Mouse (Mus musculus) spleen, adult 2 months (tissue): Measurements from ENCODE around the gene Mark2. TPM values are rescaled to one million over a fixed set of nuclear protein-coding genes. Genes with fewer than 3 reads are reported as not detected.
"Not testable (repeated sequence)": the region's sequence is repeated elsewhere in the genome, so short reads cannot be mapped to it uniquely, and the experiment has no call there.

Experiments
- DNase-seq, 2 experiments: peaks; one replicate each; pipeline versions ENCODE4 v3.0.0 to v3.0.0-alpha.2; 2012 to 2021; ENCODE audit warnings: low spot score in 2 of 2, low read depth in 1 of 2
- H3K27ac ChIP-seq: fragments of 200-500 bp; 2 replicates; pipeline ENCODE4 v1.5.1; 2012; ENCODE audit warnings: low read length, inconsistent platforms; ENCODE audit not compliant: insufficient read depth
- H3K27me3 ChIP-seq: fragments of 200-500 bp; 2 replicates; pipeline ENCODE4 v1.6.1; 2012; ENCODE audit warnings: mild to moderate bottlenecking, moderate library complexity, low read length, inconsistent platforms; ENCODE audit not compliant: control insufficient read depth, insufficient read depth
- H3K36me3 ChIP-seq: fragments of 200-500 bp; 2 replicates; pipeline ENCODE4 v1.6.1; 2012; ENCODE audit warnings: mild to moderate bottlenecking, low read length, inconsistent platforms; ENCODE audit not compliant: control insufficient read depth, insufficient read depth
- H3K4me1 ChIP-seq: fragments of 200-500 bp; 2 replicates; pipeline ENCODE4 v1.6.1; 2011; ENCODE audit warnings: inconsistent platforms; ENCODE audit not compliant: control insufficient read depth, insufficient read depth, insufficient read length
- H3K4me3 ChIP-seq: fragments of 200-500 bp; 2 replicates; pipeline ENCODE4 v1.5.1; 2011; ENCODE audit warnings: mild to moderate bottlenecking, inconsistent platforms; ENCODE audit not compliant: insufficient read depth, insufficient read length; ENCODE audit errors: extremely low read depth
- CTCF ChIP-seq: fragments of 200-500 bp; IDR thresholded peaks from 2 replicates; pipeline ENCODE4 v1.5.1; 2011; ENCODE audit warnings: mild to moderate bottlenecking, inconsistent platforms; ENCODE audit not compliant: insufficient read depth, insufficient read length, insufficient replicate concordance; ENCODE audit errors: extremely low read depth
- POLR2A ChIP-seq: fragments of 200-500 bp; IDR thresholded peaks from 2 replicates; pipeline ENCODE4 v1.6.1; 2011; ENCODE audit warnings: low read depth, low read length, inconsistent platforms
- WGBS: fragments of 180-500 bp; shearing (Covaris S2); methylation state at CpG from one replicate; pipeline ENCODE4 v1.1.7; 2018; 5-methylcytosine and 5-hydroxymethylcytosine counted together
- polyA plus RNA-seq: library from polyadenylated mRNA; depleted of rRNA; stranded (reverse); fragments of >200 nt; gene quantifications from 2 replicates; pipeline ENCODE4 v1.2.3, GENCODE M21; 2012

The Mark2 gene
- polyA plus RNA-seq, 1 experiment: 84.8 TPM

GRCm38 (mm10) chr19:7377639-7378038 is 36.0 kb upstream of the Mark2 start:
- WGBS: 83% methylated on average over 2 of the region's 2 CpGs
- Histone ChIP-seq H3K27ac (no peak overlapping the region), H3K36me3 (peaks cover 14% of the 10 kb centered on the region), H3K27me3 (no peaks in the 10 kb centered on the region), H3K4me1 (no peaks in the 10 kb centered on the region), H3K4me3 (no peak overlapping the region)
- TF ChIP-seq POLR2A: no peak
- no peak for TF ChIP-seq CTCF
- no peak for DNase-seq

GRCm38 (mm10) chr19:7374491-7374890 is 32.8 kb upstream of the Mark2 start:
- no peak overlapping the region for H3K4me3 ChIP-seq
- H3K4me1 ChIP-seq: no peaks in the 10 kb centered on the region
- no peaks in the 10 kb centered on the region for H3K27me3 ChIP-seq
- H3K27ac ChIP-seq: no peak overlapping the region
- DNase-seq: no peak
- 95% methylated on average over 8 of the region's 8 CpGs for WGBS
- TF ChIP-seq CTCF (no peak), POLR2A (no peak)
- H3K36me3 ChIP-seq: peaks cover 21% of the 10 kb centered on the region

- H3K4me1 ChIP-seq, H3K27ac ChIP-seq, H3K4me3 ChIP-seq, H3K27me3 ChIP-seq, DNase-seq: not testable (repeated sequence)
- 93% methylated on average over 4 of the region's 4 CpGs for whole genome bisulfite sequencing
- H3K36me3 ChIP-seq: peaks cover 20% of the 10 kb centered on the region
Observed at GRCm38 (mm10) chr19:7369469-7369868, 27.8 kb upstream of the Mark2 start.

- Histone ChIP-seq H3K4me1 (no peaks in the 10 kb centered on the region), H3K27me3 (no peaks in the 10 kb centered on the region; the same call in 1 of the 2 replicates), H3K4me3 (no peak overlapping the region), H3K36me3 (0 out of 2 replicates have a peak, but pooled peaks cover 1% of the 10 kb centered on the region), H3K27ac (no peak overlapping the region)
- WGBS: 70% methylated on average over 6 of the region's 6 CpGs
- TF ChIP-seq CTCF (no peak), POLR2A (no peak)
- no peak for DNase-seq
Observed at GRCm38 (mm10) chr19:7353636-7354035, 12.0 kb upstream of the Mark2 start.

- H3K4me1 ChIP-seq: no peaks in the 10 kb centered on the region
- no peak overlapping the region for H3K4me3 ChIP-seq
- H3K27me3 ChIP-seq: no peaks in the 10 kb centered on the region; the same call in 1 of the 2 replicates
- H3K27ac ChIP-seq: no peak overlapping the region
- DNase-seq: no peak
- TF ChIP-seq CTCF (no peak), POLR2A (no peak)
- 0 out of 2 replicates have a peak, but pooled peaks cover 1% of the 10 kb centered on the region for H3K36me3 ChIP-seq
- WGBS: 93% methylated on average over 11 of the region's 11 CpGs
Observed at GRCm38 (mm10) chr19:7352809-7353495, 11.3 kb upstream of the Mark2 start.

GRCm38 (mm10) chr19:7349993-7350392 is 8.3 kb upstream of the Mark2 start:
- H3K4me1 ChIP-seq: no peaks in the 10 kb centered on the region
- DNase-seq: no peak
- 90% methylated on average over 1 of the region's 1 CpGs for WGBS
- no peaks in the 10 kb centered on the region; the same call in 1 of the 2 replicates for H3K27me3 ChIP-seq
- no peak overlapping the region for H3K4me3 ChIP-seq
- H3K36me3 ChIP-seq: no peaks in the 10 kb centered on the region
- TF ChIP-seq CTCF (no peak), POLR2A (no peak)
- H3K27ac ChIP-seq: no peak overlapping the region

GRCm38 (mm10) chr19:7345235-7345755 is 3.6 kb upstream of the Mark2 start:
- H3K36me3 ChIP-seq: no peaks in the 10 kb centered on the region
- peaks cover 1% of the 10 kb centered on the region; the same call in 1 of the 2 replicates for H3K4me1 ChIP-seq
- no peak overlapping the region for H3K4me3 ChIP-seq
- H3K27ac ChIP-seq: no peak overlapping the region
- no peak for TF ChIP-seq POLR2A
- peak; percentile 73; the same call in 1 of the 2 replicates for TF ChIP-seq CTCF
- WGBS: 28% methylated on average over 4 of the region's 4 CpGs
- H3K27me3 ChIP-seq: no peaks in the 10 kb centered on the region; the same call in 1 of the 2 replicates
- peak in 1 of 2 experiments; percentile 22 for DNase-seq
